Mouse (Mus musculus) brain, embryonic 14.5 days (tissue): ENCODE results near the gene Trip4.

Experiments
- CTCF ChIP-seq: fragments of 200-500 bp; IDR thresholded peaks from 2 replicates; pipeline ENCODE4 v1.5.1; 2012; ENCODE audit warnings: inconsistent platforms, mild to moderate bottlenecking, moderate library complexity, borderline replicate concordance; ENCODE audit not compliant: insufficient read depth, insufficient read length; ENCODE audit errors: extremely low read depth
- POLR2A ChIP-seq: fragments of 200-500 bp; IDR thresholded peaks from 2 replicates; pipeline ENCODE4 v1.6.1; 2012; ENCODE audit warnings: mild to moderate bottlenecking, inconsistent platforms, borderline replicate concordance; ENCODE audit not compliant: poor library complexity, insufficient read depth, insufficient read length, severe bottlenecking; ENCODE audit errors: extremely low read depth

DNA sequence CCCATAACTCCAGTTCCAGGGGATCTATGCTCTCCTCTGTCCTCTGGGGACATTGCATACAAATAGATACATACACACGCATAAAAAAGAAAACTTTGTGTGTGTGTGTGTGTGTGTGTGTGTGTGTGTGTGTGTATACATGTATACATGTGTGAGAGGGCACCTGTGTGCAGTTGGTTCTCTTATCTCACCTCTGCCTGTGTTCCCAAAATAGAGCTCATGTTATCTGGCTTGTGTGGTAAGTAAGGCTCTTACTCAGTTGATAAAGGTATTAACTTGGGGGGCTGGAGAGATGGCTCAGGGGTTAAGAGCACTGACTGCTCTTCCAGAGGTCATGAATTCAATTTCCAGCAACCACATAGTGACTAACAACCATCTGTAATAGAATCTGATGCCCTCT, 8.4 kb upstream of the Trip4 start:
- TF ChIP-seq POLR2A (no peak), CTCF (no peak)
